Mouse (Mus musculus) olfactory bulb, adult 2 months (tissue): Measurements from ENCODE around the gene Casz1.

Experiments
- CTCF ChIP-seq: fragments of 200-500 bp; IDR thresholded peaks from 2 replicates; pipeline ENCODE4 v1.5.1; 2012; ENCODE audit warnings: low read depth, mild to moderate bottlenecking, low read length, moderate library complexity; ENCODE audit not compliant: insufficient read depth
- POLR2A ChIP-seq: fragments of 200-500 bp; IDR thresholded peaks from 2 replicates; pipeline ENCODE4 v1.6.1; 2012; ENCODE audit warnings: mild to moderate bottlenecking, low read depth, low read length, moderate library complexity; ENCODE audit not compliant: insufficient read depth

GRCm38 (mm10) chr4:148984701-148985540, 180.7 kb downstream of the Casz1 start:
- TF ChIP-seq POLR2A (no peak), CTCF (no peak)
